ENCODE assay signal across 11 mouse cellular contexts in genomic region chr5:132229023-132229422, GRCm38 (mm10).
A peak's percentile ranks its signal among the peaks of the same experiment; 100 is the strongest.
DNase-seq lines count a peak whose midpoint lies in the region; ATAC-seq and TF ChIP-seq lines count a peak whose summit lies in the region.
"Had no signal": no experiment of that assay in that cellular context is flagged by ENCODE, and none has a peak within 500 bp of the region (broad histone marks: within the 10 kb centered on the region; RNA-seq: fewer than 3 reads in every experiment).

No protein-coding gene starts in this region.

- H3K27ac ChIP-seq in heart, embryonic 14.5 days (replicated peaks in 1 of 2; ENCODE audit: control insufficient read depth in 1 of 2, insufficient read depth in 1 of 2, low read depth in 2 of 2, low read length in 2 of 2) = peak overlapping the region in 1 of 2 experiments; percentile 19; a peak in 2 of 4 replicates
- no peak overlapping the region for H3K27ac ChIP-seq in intestine, embryonic 14.5 days (ENCODE audit: low read depth)
- H3K27ac ChIP-seq in intestine, postnatal 0 days (ENCODE audit: low read depth, low read length) = no peak overlapping the region
- peak overlapping the region; percentile 10; the same call in 1 of the 2 replicates for H3K27ac ChIP-seq in embryonic facial prominence, embryonic 10.5 days (replicated peaks)
- H3K27ac ChIP-seq in forebrain, embryonic 14.5 days (ENCODE audit: low read depth, low read length) = peak overlapping the region; percentile 63; the same call in 1 of the 2 replicates
- H3K27ac ChIP-seq: kidney, postnatal 0 days; limb, embryonic 15.5 days; midbrain, embryonic 13.5 days had no signal

- no peak for DNase-seq in heart, postnatal 4 days
- peak; percentile 54 for DNase-seq in intestine, embryonic 14.5 days (ENCODE audit: low spot score)
- no peak for DNase-seq in embryonic facial prominence, embryonic 10.5 days (ENCODE audit: low spot score)
- DNase-seq in forebrain, embryonic 14.5 days (ENCODE audit: low spot score) = peak; percentile 73
- DNase-seq in urinary bladder, postnatal 4 days (ENCODE audit: low spot score in 2 of 2) = no peak
- DNase-seq: thymus, postnatal 25 days had no signal

- peak overlapping the region; percentile 37 for H3K4me2 ChIP-seq in heart, embryonic 14.5 days (ENCODE audit: low read length)
- no peak overlapping the region for H3K4me2 ChIP-seq in intestine, embryonic 14.5 days (ENCODE audit: low read length)
- no peak overlapping the region for H3K4me2 ChIP-seq in intestine, postnatal 0 days (replicated peaks; ENCODE audit: low read depth)
- H3K4me2 ChIP-seq in forebrain, embryonic 14.5 days (ENCODE audit: low read length) = peak overlapping the region; percentile 35; the same call in 1 of the 2 replicates
- H3K4me2 ChIP-seq: limb, embryonic 15.5 days; midbrain, embryonic 13.5 days had no signal

- no peaks in the 10 kb centered on the region; the same call in 1 of the 2 replicates for H3K27me3 ChIP-seq in heart, embryonic 14.5 days (ENCODE audit: control insufficient read depth, insufficient read depth, low read length)
- no peaks in the 10 kb centered on the region for H3K27me3 ChIP-seq in intestine, embryonic 14.5 days (replicated peaks; ENCODE audit: control insufficient read depth, insufficient read depth, low read length)
- H3K27me3 ChIP-seq in intestine, postnatal 0 days (replicated peaks; ENCODE audit: control insufficient read depth, insufficient read depth, low read length) = no peaks in the 10 kb centered on the region
- H3K27me3 ChIP-seq in embryonic facial prominence, embryonic 10.5 days (replicated peaks; ENCODE audit: low read depth, poor library complexity, severe bottlenecking) = no peaks in the 10 kb centered on the region; the same call in 1 of the 2 replicates
- no peaks in the 10 kb centered on the region for H3K27me3 ChIP-seq in forebrain, embryonic 14.5 days (replicated peaks; ENCODE audit: control insufficient read depth, insufficient read depth, low read length)
- H3K27me3 ChIP-seq: limb, embryonic 15.5 days had no signal

- H3K9ac ChIP-seq in heart, embryonic 14.5 days (ENCODE audit: low read length) = no peak overlapping the region
- no peak overlapping the region for H3K9ac ChIP-seq in intestine, embryonic 14.5 days (ENCODE audit: low read length)
- no peak overlapping the region for H3K9ac ChIP-seq in intestine, postnatal 0 days (ENCODE audit: low read depth, low read length)
- no peak overlapping the region; the same call in 1 of the 2 replicates for H3K9ac ChIP-seq in forebrain, embryonic 14.5 days (ENCODE audit: low read length)
- H3K9ac ChIP-seq: limb, embryonic 15.5 days; midbrain, embryonic 13.5 days had no signal

- H3K36me3 ChIP-seq in heart, embryonic 14.5 days (ENCODE audit: control insufficient read depth, insufficient read depth, low read length) = no peaks in the 10 kb centered on the region
- H3K36me3 ChIP-seq in intestine, embryonic 14.5 days (ENCODE audit: control insufficient read depth, insufficient read depth, low read length) = no peaks in the 10 kb centered on the region
- no peaks in the 10 kb centered on the region for H3K36me3 ChIP-seq in intestine, postnatal 0 days (ENCODE audit: control insufficient read depth, insufficient read depth)
- no peaks in the 10 kb centered on the region for H3K36me3 ChIP-seq in embryonic facial prominence, embryonic 10.5 days (replicated peaks)
- H3K36me3 ChIP-seq in forebrain, embryonic 14.5 days (ENCODE audit: control insufficient read depth, insufficient read depth, low read length) = no peaks in the 10 kb centered on the region
- H3K36me3 ChIP-seq: midbrain, embryonic 13.5 days had no signal

- ATAC-seq in heart, embryonic 14.5 days (ENCODE audit: insufficient number of reproducible peaks, insufficient read depth, low FRiP score, low read depth) = no peak
- no peak for ATAC-seq in intestine, embryonic 14.5 days (replicated peaks; ENCODE audit: low FRiP score, low TSS enrichment, low read depth)
- no peak for ATAC-seq in intestine, postnatal 0 days
- peak; percentile 43; the same call in 1 of the 2 replicates for ATAC-seq in forebrain, embryonic 14.5 days

- peaks cover 11 to 24% of the 10 kb centered on the region in 2 experiments for H3K4me1 ChIP-seq in heart, embryonic 14.5 days (ENCODE audit: control insufficient read depth in 2 of 2, insufficient read depth in 2 of 2, low read length in 2 of 2)
- H3K4me1 ChIP-seq in intestine, embryonic 14.5 days (replicated peaks; ENCODE audit: control insufficient read depth, insufficient read depth, low read length) = peaks cover 26% of the 10 kb centered on the region
- H3K4me1 ChIP-seq in intestine, postnatal 0 days (replicated peaks; ENCODE audit: control insufficient read depth, insufficient read depth, low read length) = peaks cover 3% of the 10 kb centered on the region
- peaks cover 47% of the 10 kb centered on the region for H3K4me1 ChIP-seq in embryonic facial prominence, embryonic 10.5 days
- peaks cover 25% of the 10 kb centered on the region for H3K4me1 ChIP-seq in forebrain, embryonic 14.5 days (ENCODE audit: control insufficient read depth, insufficient read depth, low read length)

- H3K9me3 ChIP-seq in heart, embryonic 14.5 days (ENCODE audit: control insufficient read depth, low read length) = peaks cover 3% of the 10 kb centered on the region; the same call in 1 of the 2 replicates
- no peaks in the 10 kb centered on the region for H3K9me3 ChIP-seq in intestine, embryonic 14.5 days (ENCODE audit: control insufficient read depth, low read length)
- H3K9me3 ChIP-seq in intestine, postnatal 0 days (ENCODE audit: control insufficient read depth) = no peaks in the 10 kb centered on the region
- H3K9me3 ChIP-seq in embryonic facial prominence, embryonic 10.5 days = no peaks in the 10 kb centered on the region
- no peaks in the 10 kb centered on the region for H3K9me3 ChIP-seq in forebrain, embryonic 14.5 days (replicated peaks; ENCODE audit: control insufficient read depth, low read length)
- H3K9me3 ChIP-seq: limb, embryonic 15.5 days; midbrain, embryonic 13.5 days had no signal

- WGBS in heart, embryonic 14.5 days = 46% methylated on average over 1 of the region's 1 CpGs
- 31% methylated on average over 1 of the region's 1 CpGs for WGBS in intestine, embryonic 14.5 days
- 70% methylated on average over 1 of the region's 1 CpGs for WGBS in intestine, postnatal 0 days
- WGBS in embryonic facial prominence, embryonic 10.5 days = 77% methylated on average over 1 of the region's 1 CpGs
- 17% methylated on average over 1 of the region's 1 CpGs for WGBS in forebrain, embryonic 14.5 days

- no peak for TF ChIP-seq CTCF in intestine, postnatal 0 days (IDR thresholded peaks at IDR 0.05; ENCODE audit: low read depth)

- no peak overlapping the region for H3K4me3 ChIP-seq in heart, embryonic 14.5 days (ENCODE audit: control insufficient read depth in 1 of 2, insufficient read depth in 1 of 2, low read depth in 1 of 2, low read length in 2 of 2)
- H3K4me3 ChIP-seq in intestine, embryonic 14.5 days (ENCODE audit: low read depth, low read length) = no peak overlapping the region
- no peak overlapping the region for H3K4me3 ChIP-seq in intestine, postnatal 0 days (ENCODE audit: low read depth, low read length)
- no peak overlapping the region for H3K4me3 ChIP-seq in embryonic facial prominence, embryonic 10.5 days
- H3K4me3 ChIP-seq in forebrain, embryonic 14.5 days (ENCODE audit: low read depth, low read length) = no peak overlapping the region
- H3K4me3 ChIP-seq: limb, embryonic 15.5 days; midbrain, embryonic 13.5 days had no signal

Comparison
In these comparisons a context has a peak if more than half of its experiments do, and no peak if none do; other contexts are left out.
1. H3K27ac ChIP-seq: peak in embryonic facial prominence, embryonic 10.5 days (single experiment) and forebrain, embryonic 14.5 days (single experiment); none in intestine, embryonic 14.5 days (single experiment) and intestine, postnatal 0 days (single experiment).
2. H3K4me2 ChIP-seq: peak in heart, embryonic 14.5 days (single experiment) and forebrain, embryonic 14.5 days (single experiment); none in intestine, embryonic 14.5 days (single experiment) and intestine, postnatal 0 days (single experiment).
3. DNase-seq: peak in intestine, embryonic 14.5 days (single experiment) and forebrain, embryonic 14.5 days (single experiment); none in heart, postnatal 4 days (single experiment), embryonic facial prominence, embryonic 10.5 days (single experiment) and urinary bladder, postnatal 4 days (0 of 2).